In genomic region chr5:138656477-138657156, GRCm38 (mm10) we compare ENCODE assay signal across 8 mouse cellular contexts. TPM values are rescaled to one million over a fixed set of nuclear protein-coding genes. Genes with fewer than 3 reads are reported as not detected.
DNase-seq lines count a peak whose midpoint lies in the region; ATAC-seq lines count a peak whose summit lies in the region.

No protein-coding gene starts in this region.

- ATAC-seq in embryonic facial prominence, embryonic 14.5 days (ENCODE audit: low read depth): peak; percentile 93
- peak; percentile 82 for ATAC-seq in lung, embryonic 16.5 days (ENCODE audit: low read depth)

- peaks cover 10% of the 10 kb centered on the region for H3K36me3 ChIP-seq in embryonic facial prominence, embryonic 14.5 days (ENCODE audit: control insufficient read depth, insufficient read depth, low read length)
- H3K36me3 ChIP-seq in lung, embryonic 16.5 days (ENCODE audit: control insufficient read depth, insufficient read depth, low read length): no peaks in the 10 kb centered on the region

- H3K27me3 ChIP-seq in embryonic facial prominence, embryonic 14.5 days (replicated peaks; ENCODE audit: control insufficient read depth, insufficient read depth, low read length): no peaks in the 10 kb centered on the region
- no peaks in the 10 kb centered on the region for H3K27me3 ChIP-seq in lung, embryonic 16.5 days (ENCODE audit: control insufficient read depth, insufficient read depth, low read depth, low read length)

- no peak overlapping the region for H3K27ac ChIP-seq in embryonic facial prominence, embryonic 14.5 days (replicated peaks; ENCODE audit: low read depth, low read length)
- H3K27ac ChIP-seq in lung, embryonic 16.5 days (ENCODE audit: low read length): no peak overlapping the region

- 17% methylated on average over 2 of the region's 2 CpGs for WGBS in embryonic facial prominence, embryonic 14.5 days
- WGBS in lung, embryonic 16.5 days: 12% methylated on average over 2 of the region's 2 CpGs

- H3K4me1 ChIP-seq in embryonic facial prominence, embryonic 14.5 days (ENCODE audit: control insufficient read depth, insufficient read depth, low read length): no peaks in the 10 kb centered on the region
- no peaks in the 10 kb centered on the region for H3K4me1 ChIP-seq in lung, embryonic 16.5 days (replicated peaks; ENCODE audit: control insufficient read depth, insufficient read depth, low read length)

- intact Hi-C loops in heart, postnatal 36 days (cut with DNase I): no loop called here

- DNase-seq in cerebellum, adult 11-12 months: peak; percentile 6
- DNase-seq in cerebellum, adult 9-11 months: no peak
- DNase-seq in adrenal gland, postnatal 10 days: peak; percentile 59
- peak; percentile 73 for DNase-seq in embryonic facial prominence, embryonic 14.5 days (ENCODE audit: low spot score)
- DNase-seq in heart, postnatal 36 days: peak; percentile 41 to 50
- DNase-seq in layer of hippocampus, adult 18-20 months (ENCODE audit: low spot score in 2 of 2): peak; percentile 5 to 60
- DNase-seq in retina, postnatal 7 days (ENCODE audit: low read depth, low spot score): peak; percentile 44

- no peak overlapping the region for H3K4me3 ChIP-seq in embryonic facial prominence, embryonic 14.5 days (ENCODE audit: low read depth, low read length)
- H3K4me3 ChIP-seq in lung, embryonic 16.5 days (ENCODE audit: low read length): no peak overlapping the region

- H3K9me3 ChIP-seq in embryonic facial prominence, embryonic 14.5 days (ENCODE audit: control insufficient read depth, low read length): no peaks in the 10 kb centered on the region
- no peaks in the 10 kb centered on the region for H3K9me3 ChIP-seq in lung, embryonic 16.5 days (ENCODE audit: control insufficient read depth, low read length)

- no peak overlapping the region for H3K4me2 ChIP-seq in embryonic facial prominence, embryonic 14.5 days (ENCODE audit: low read depth, low read length)
- H3K4me2 ChIP-seq in lung, embryonic 16.5 days (ENCODE audit: low read depth, low read length): no peak overlapping the region

- no peak overlapping the region for H3K9ac ChIP-seq in embryonic facial prominence, embryonic 14.5 days (ENCODE audit: low read depth, low read length)
- no peak overlapping the region for H3K9ac ChIP-seq in lung, embryonic 16.5 days (ENCODE audit: low read length)

RNA-seq across cellular contexts. Expression of gene A430033K04Rik, which starts 34.0 kb away (rescaled TPM):
- total RNA-seq in adrenal gland, postnatal 10 days (2021): 1 to 10 TPM; 5.2 to 7.8 TPM
- polyA plus RNA-seq in embryonic facial prominence, embryonic 14.5 days (2014; fragmentation: Nextera tagmentation; extraction: Ambion mirVana): 9.4 and 11.1 TPM in 2 replicates
- 1 to 10 TPM; 4.1 to 4.7 TPM for total RNA-seq in heart, postnatal 36 days (2021)
- total RNA-seq in layer of hippocampus, adult 18-20 months (2021): 10 to 100 TPM; 15.2 to 16.5 TPM
- 14.5 and 14.7 TPM in 2 replicates for polyA plus RNA-seq in lung, embryonic 16.5 days (2015; fragmentation: Nextera tagmentation; extraction: Ambion mirVana)

RNA-seq across cellular contexts. Expression of gene Zfp68, which starts 37.1 kb away (rescaled TPM):
- total RNA-seq in adrenal gland, postnatal 10 days (2021): 10 to 100 TPM; 22.3 to 23.7 TPM
- polyA plus RNA-seq in embryonic facial prominence, embryonic 14.5 days (2014; fragmentation: Nextera tagmentation; extraction: Ambion mirVana): 70.0 and 70.1 TPM in 2 replicates
- 10 to 100 TPM; 20.6 to 21.6 TPM for total RNA-seq in heart, postnatal 36 days (2021)
- 10 to 100 TPM; 29.8 to 30.3 TPM for total RNA-seq in layer of hippocampus, adult 18-20 months (2021)
- polyA plus RNA-seq in lung, embryonic 16.5 days (2015; fragmentation: Nextera tagmentation; extraction: Ambion mirVana): 76.6 and 81.8 TPM in 2 replicates
